Mouse (Mus musculus): ENCODE measurements at regions not wholly inside any gene's neighbourhood (a gene's known extent, or its start where the extent isn't known, plus 50 kb on each side); places are given as distances from the start of the nearest gene placed in this dataset.

- no peak for ATAC-seq (ENCODE audit: low FRiP score, low TSS enrichment)
- no peak overlapping the region for H3K4me3 ChIP-seq (ENCODE audit: low read length)
- H3K4me1 ChIP-seq (ENCODE audit: control insufficient read depth, insufficient read depth, low read length), result peaks cover 8% of the 10 kb centered on the region; the same call in 1 of the 2 replicates
- no peak overlapping the region for H3K4me2 ChIP-seq (replicated peaks; ENCODE audit: low read depth, low read length)
- H3K9ac ChIP-seq (ENCODE audit: low read depth, low read length), result no peak overlapping the region
- no peak overlapping the region for H3K27ac ChIP-seq (ENCODE audit: low read depth, low read length)
- H3K9me3 ChIP-seq (ENCODE audit: control insufficient read depth, low read length), result no peaks in the 10 kb centered on the region
- H3K36me3 ChIP-seq (ENCODE audit: control insufficient read depth, insufficient read depth, low read length), result no peaks in the 10 kb centered on the region
- WGBS, result 81% methylated on average over 24 of the region's 24 CpGs
- H3K27me3 ChIP-seq (ENCODE audit: control insufficient read depth, insufficient read depth, low read length), result 0 out of 2 replicates have a peak, but pooled peaks cover 4% of the 10 kb centered on the region
Observed at GRCm38 (mm10) chr5:119373774-119374700, 296.4 kb upstream of the Tbx3 start.

GRCm38 (mm10) chr5:119374861-119375260, 295.6 kb upstream of the Tbx3 start:
- no peaks in the 10 kb centered on the region for H3K9me3 ChIP-seq (ENCODE audit: control insufficient read depth, low read length)
- H3K36me3 ChIP-seq (ENCODE audit: control insufficient read depth, insufficient read depth, low read length), result no peaks in the 10 kb centered on the region
- H3K4me3 ChIP-seq (ENCODE audit: low read length), result no peak overlapping the region
- no peak for ATAC-seq (ENCODE audit: low FRiP score, low TSS enrichment)
- H3K4me2 ChIP-seq (replicated peaks; ENCODE audit: low read depth, low read length), result no peak overlapping the region
- H3K27ac ChIP-seq (ENCODE audit: low read depth, low read length), result no peak overlapping the region
- 0 out of 2 replicates have a peak, but pooled peaks cover 4% of the 10 kb centered on the region for H3K27me3 ChIP-seq (ENCODE audit: control insufficient read depth, insufficient read depth, low read length)
- no peak overlapping the region for H3K9ac ChIP-seq (ENCODE audit: low read depth, low read length)
- H3K4me1 ChIP-seq (ENCODE audit: control insufficient read depth, insufficient read depth, low read length), result peaks cover 8% of the 10 kb centered on the region; the same call in 1 of the 2 replicates
- 82% methylated on average over 3 of the region's 3 CpGs for WGBS

- Histone ChIP-seq H3K27me3 (ENCODE audit: control insufficient read depth, insufficient read depth, low read length) (0 out of 2 replicates have a peak, but pooled peaks cover 4% of the 10 kb centered on the region), H3K36me3 (ENCODE audit: control insufficient read depth, insufficient read depth, low read length) (no peaks in the 10 kb centered on the region), H3K9me3 (ENCODE audit: control insufficient read depth, low read length) (0 out of 2 replicates have a peak, but pooled peaks cover 3% of the 10 kb centered on the region), H3K4me2 (replicated peaks; ENCODE audit: low read depth, low read length) (no peak overlapping the region), H3K4me3 (ENCODE audit: low read length) (no peak overlapping the region), H3K27ac (ENCODE audit: low read depth, low read length) (no peak overlapping the region), H3K4me1 (ENCODE audit: control insufficient read depth, insufficient read depth, low read length) (peaks cover 4% of the 10 kb centered on the region; the same call in 1 of the 2 replicates), H3K9ac (ENCODE audit: low read depth, low read length) (no peak overlapping the region)
- WGBS, result 14% methylated on average over 8 of the region's 8 CpGs
- no peak for ATAC-seq (ENCODE audit: low FRiP score, low TSS enrichment)
Observed at GRCm38 (mm10) chr5:119378261-119378660, 292.2 kb upstream of the Tbx3 start.

- no peak overlapping the region for H3K9ac ChIP-seq (ENCODE audit: low read depth, low read length)
- 64% methylated on average over 6 of the region's 6 CpGs for WGBS
- H3K27me3 ChIP-seq (ENCODE audit: control insufficient read depth, insufficient read depth, low read length), result 0 out of 2 replicates have a peak, but pooled peaks cover 4% of the 10 kb centered on the region
- H3K27ac ChIP-seq (ENCODE audit: low read depth, low read length), result no peak overlapping the region
- ATAC-seq (ENCODE audit: low FRiP score, low TSS enrichment), result no peak
- no peak overlapping the region for H3K4me2 ChIP-seq (replicated peaks; ENCODE audit: low read depth, low read length)
- no peak overlapping the region for H3K4me3 ChIP-seq (ENCODE audit: low read length)
- H3K36me3 ChIP-seq (ENCODE audit: control insufficient read depth, insufficient read depth, low read length), result no peaks in the 10 kb centered on the region
- 0 out of 2 replicates have a peak, but pooled peaks cover 3% of the 10 kb centered on the region for H3K9me3 ChIP-seq (ENCODE audit: control insufficient read depth, low read length)
- H3K4me1 ChIP-seq (ENCODE audit: control insufficient read depth, insufficient read depth, low read length), result peaks cover 4% of the 10 kb centered on the region; the same call in 1 of the 2 replicates
Observed at GRCm38 (mm10) chr5:119379915-119380432, 290.5 kb upstream of the Tbx3 start.

GRCm38 (mm10) chr5:119381495-119381894, 289.0 kb upstream of the Tbx3 start:
- WGBS, result 29% methylated on average over 12 of the region's 12 CpGs
- ATAC-seq (ENCODE audit: low FRiP score, low TSS enrichment), result no peak
- H3K9me3 ChIP-seq (ENCODE audit: control insufficient read depth, low read length), result 0 out of 2 replicates have a peak, but pooled peaks cover 3% of the 10 kb centered on the region
- 0 out of 2 replicates have a peak, but pooled peaks cover 4% of the 10 kb centered on the region for H3K27me3 ChIP-seq (ENCODE audit: control insufficient read depth, insufficient read depth, low read length)
- H3K4me3 ChIP-seq (ENCODE audit: low read length), result no peak overlapping the region
- H3K4me1 ChIP-seq (ENCODE audit: control insufficient read depth, insufficient read depth, low read length), result peaks cover 4% of the 10 kb centered on the region; the same call in 1 of the 2 replicates
- no peak overlapping the region for H3K4me2 ChIP-seq (replicated peaks; ENCODE audit: low read depth, low read length)
- no peak overlapping the region for H3K9ac ChIP-seq (ENCODE audit: low read depth, low read length)
- no peak overlapping the region for H3K27ac ChIP-seq (ENCODE audit: low read depth, low read length)
- H3K36me3 ChIP-seq (ENCODE audit: control insufficient read depth, insufficient read depth, low read length), result no peaks in the 10 kb centered on the region

GRCm38 (mm10) chr5:119385506-119385905, 285.0 kb upstream of the Tbx3 start:
- Histone ChIP-seq H3K4me1 (ENCODE audit: control insufficient read depth, insufficient read depth, low read length) (no peaks in the 10 kb centered on the region; the same call in 1 of the 2 replicates), H3K27me3 (ENCODE audit: control insufficient read depth, insufficient read depth, low read length) (no peaks in the 10 kb centered on the region), H3K36me3 (ENCODE audit: control insufficient read depth, insufficient read depth, low read length) (no peaks in the 10 kb centered on the region), H3K9ac (ENCODE audit: low read depth, low read length) (no peak overlapping the region), H3K4me3 (ENCODE audit: low read length) (no peak overlapping the region), H3K4me2 (replicated peaks; ENCODE audit: low read depth, low read length) (no peak overlapping the region), H3K27ac (ENCODE audit: low read depth, low read length) (no peak overlapping the region), H3K9me3 (ENCODE audit: control insufficient read depth, low read length) (0 out of 2 replicates have a peak, but pooled peaks cover 3% of the 10 kb centered on the region)
- WGBS, result 81% methylated on average over 10 of the region's 10 CpGs
- ATAC-seq (ENCODE audit: low FRiP score, low TSS enrichment), result no peak

GRCm38 (mm10) chr5:119386821-119387220, 283.6 kb upstream of the Tbx3 start:
- Histone ChIP-seq H3K4me3 (ENCODE audit: low read length) (no peak overlapping the region), H3K9ac (ENCODE audit: low read depth, low read length) (no peak overlapping the region), H3K4me1 (ENCODE audit: control insufficient read depth, insufficient read depth, low read length) (no peaks in the 10 kb centered on the region; the same call in 1 of the 2 replicates), H3K9me3 (ENCODE audit: control insufficient read depth, low read length) (0 out of 2 replicates have a peak, but pooled peaks cover 1% of the 10 kb centered on the region), H3K4me2 (replicated peaks; ENCODE audit: low read depth, low read length) (no peak overlapping the region), H3K27ac (ENCODE audit: low read depth, low read length) (no peak overlapping the region), H3K27me3 (ENCODE audit: control insufficient read depth, insufficient read depth, low read length) (no peaks in the 10 kb centered on the region), H3K36me3 (ENCODE audit: control insufficient read depth, insufficient read depth, low read length) (no peaks in the 10 kb centered on the region)
- 76% methylated on average over 8 of the region's 8 CpGs for WGBS
- no peak for ATAC-seq (ENCODE audit: low FRiP score, low TSS enrichment)

GRCm38 (mm10) chr5:119387261-119387660, 283.2 kb upstream of the Tbx3 start:
- Histone ChIP-seq H3K27me3 (ENCODE audit: control insufficient read depth, insufficient read depth, low read length) (no peaks in the 10 kb centered on the region), H3K36me3 (ENCODE audit: control insufficient read depth, insufficient read depth, low read length) (no peaks in the 10 kb centered on the region), H3K27ac (ENCODE audit: low read depth, low read length) (no peak overlapping the region), H3K4me1 (ENCODE audit: control insufficient read depth, insufficient read depth, low read length) (no peaks in the 10 kb centered on the region; the same call in 1 of the 2 replicates), H3K4me2 (replicated peaks; ENCODE audit: low read depth, low read length) (no peak overlapping the region), H3K9me3 (ENCODE audit: control insufficient read depth, low read length) (no peaks in the 10 kb centered on the region), H3K9ac (ENCODE audit: low read depth, low read length) (no peak overlapping the region), H3K4me3 (ENCODE audit: low read length) (no peak overlapping the region)
- 65% methylated on average over 2 of the region's 2 CpGs for WGBS
- ATAC-seq (ENCODE audit: low FRiP score, low TSS enrichment), result no peak

- no peak for ATAC-seq (ENCODE audit: low FRiP score, low TSS enrichment)
Observed at GRCm38 (mm10) chr5:119388841-119389240, 281.6 kb upstream of the Tbx3 start.

More at GRCm38 (mm10) chr5:119388841-119389240, 281.6 kb upstream of the Tbx3 start:
- 57% methylated on average over 5 of the region's 5 CpGs for WGBS
- H3K9ac ChIP-seq (ENCODE audit: low read depth, low read length), result no peak overlapping the region
- no peaks in the 10 kb centered on the region for H3K9me3 ChIP-seq (ENCODE audit: control insufficient read depth, low read length)
- H3K4me2 ChIP-seq (replicated peaks; ENCODE audit: low read depth, low read length), result no peak overlapping the region
- no peak overlapping the region for H3K27ac ChIP-seq (ENCODE audit: low read depth, low read length)
- no peaks in the 10 kb centered on the region for H3K36me3 ChIP-seq (ENCODE audit: control insufficient read depth, insufficient read depth, low read length)
- no peak overlapping the region for H3K4me3 ChIP-seq (ENCODE audit: low read length)
- H3K27me3 ChIP-seq (ENCODE audit: control insufficient read depth, insufficient read depth, low read length), result no peaks in the 10 kb centered on the region
- no peaks in the 10 kb centered on the region; the same call in 1 of the 2 replicates for H3K4me1 ChIP-seq (ENCODE audit: control insufficient read depth, insufficient read depth, low read length)

All from kidney, embryonic 14.5 days (tissue).